9 mouse cellular contexts compared by ENCODE assay signal in the genomic region with DNA sequence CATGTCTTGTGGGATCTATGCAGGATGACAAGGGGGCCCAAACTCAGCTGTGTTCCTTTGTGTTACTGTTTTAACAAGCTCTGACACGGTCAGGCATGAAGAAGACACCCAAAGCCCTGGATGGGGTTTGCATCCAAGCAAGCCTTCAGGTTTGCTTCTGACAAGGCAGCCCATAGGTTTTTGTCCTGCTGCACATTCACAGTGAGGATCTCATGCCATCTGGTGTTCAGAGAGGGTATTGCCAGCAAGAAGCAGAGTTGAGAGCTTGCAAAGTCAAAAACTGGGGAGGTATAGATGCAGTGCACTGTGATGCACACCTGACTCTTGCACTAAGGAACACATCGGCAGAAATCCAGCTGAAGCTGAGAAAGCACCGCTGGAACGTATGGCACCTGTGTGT.
DNase-seq lines count a peak whose midpoint lies in the region; TF ChIP-seq lines count a peak whose summit lies in the region.
"Had no signal": no experiment of that assay in that cellular context is flagged by ENCODE, and none has a peak within 500 bp of the region (broad histone marks: within the 10 kb centered on the region; RNA-seq: fewer than 3 reads in every experiment).

No protein-coding gene starts in this region.

- TF ChIP-seq RAD21 in MEL (IDR thresholded peaks at IDR 0.05; ENCODE audit: low read depth, low read length) = peak; percentile 39

- no peak for TF ChIP-seq POLR2A in MEL (IDR thresholded peaks at IDR 0.05; ENCODE audit: control insufficient read depth in 1 of 2, insufficient read depth in 1 of 2, low read depth in 1 of 2, low read length in 2 of 2, poor library complexity in 1 of 2)
- no peak for TF ChIP-seq POLR2A in bone marrow, adult 2 months (IDR thresholded peaks at IDR 0.05; ENCODE audit: borderline replicate concordance, control insufficient read depth, low read depth, low read length)

- no peaks in the 10 kb centered on the region for H3K79me2 ChIP-seq in MEL (ENCODE audit: control insufficient read depth, insufficient read depth, low read length, poor library complexity)

- WGBS in bone marrow, adult 2 months = 58% methylated on average over 4 of the region's 4 CpGs
- 56% methylated on average over 4 of the region's 4 CpGs for whole genome bisulfite sequencing in hindbrain, embryonic 10.5 days

- H3K27me3 ChIP-seq in MEL (ENCODE audit: control insufficient read depth in 1 of 2, insufficient read depth in 2 of 2, low read length in 2 of 2) = no peaks in the 10 kb centered on the region
- no peaks in the 10 kb centered on the region for H3K27me3 ChIP-seq in hindbrain, embryonic 10.5 days (ENCODE audit: insufficient read depth, poor library complexity, severe bottlenecking)
- H3K27me3 ChIP-seq: heart, embryonic 15.5 days had no signal

- H3K4me1 ChIP-seq in MEL (ENCODE audit: control insufficient read depth in 1 of 2, insufficient read depth in 2 of 2, low read length in 2 of 2) = no peaks in the 10 kb centered on the region
- H3K4me1 ChIP-seq in bone marrow, adult 2 months (ENCODE audit: control insufficient read depth, insufficient read depth, low read length) = no peaks in the 10 kb centered on the region
- 0 out of 2 replicates have a peak, but pooled peaks cover 3% of the 10 kb centered on the region for H3K4me1 ChIP-seq in hindbrain, embryonic 10.5 days (replicated peaks)

- H3K9me3 ChIP-seq in MEL (replicated peaks; ENCODE audit: insufficient read depth, low read length) = no peaks in the 10 kb centered on the region
- H3K9me3 ChIP-seq in hindbrain, embryonic 10.5 days = no peaks in the 10 kb centered on the region
- H3K9me3 ChIP-seq: heart, embryonic 15.5 days had no signal

- no peak overlapping the region for H3K9ac ChIP-seq in MEL (ENCODE audit: control insufficient read depth, low read depth, low read length, poor library complexity, severe bottlenecking)
- H3K9ac ChIP-seq: heart, embryonic 15.5 days had no signal

- H3K4me3 ChIP-seq in MEL (ENCODE audit: control insufficient read depth in 1 of 2, insufficient read depth in 1 of 2, low read depth in 2 of 2, low read length in 2 of 2) = no peak overlapping the region
- H3K4me3 ChIP-seq in bone marrow, adult 2 months (replicated peaks; ENCODE audit: control insufficient read depth, low read depth, low read length) = no peak overlapping the region
- H3K4me3 ChIP-seq in hindbrain, embryonic 10.5 days = no peak overlapping the region
- H3K4me3 ChIP-seq: heart, embryonic 15.5 days had no signal

- H3K36me3 ChIP-seq in MEL (ENCODE audit: control insufficient read depth in 1 of 2, insufficient read depth in 2 of 2, low read length in 2 of 2) = no peaks in the 10 kb centered on the region
- no peaks in the 10 kb centered on the region for H3K36me3 ChIP-seq in hindbrain, embryonic 10.5 days
- H3K36me3 ChIP-seq: heart, embryonic 15.5 days had no signal

- DNase-seq in MEL (ENCODE audit: low read depth, low spot score) = peak; percentile 28
- peak; percentile 29 for DNase-seq in fibroblast of lung, adult 2 months (ENCODE audit: low read depth)
- peak; percentile 71 for DNase-seq in hindbrain, embryonic 10.5 days (ENCODE audit: low spot score)
- peak; percentile 55 for DNase-seq in layer of hippocampus, adult 9-10 months (ENCODE audit: low spot score)
- DNase-seq in lung, postnatal 36 days = peak; percentile 80
- peak; percentile 81 to 84 for DNase-seq in right cerebral cortex, adult 2 months (ENCODE audit: low spot score in 2 of 2)
- DNase-seq in yolk sac, embryonic 10.5 days (ENCODE audit: low spot score) = peak; percentile 36

- TF ChIP-seq CTCF in MEL (IDR thresholded peaks at IDR 0.05 in 2 of 3, conservative IDR thresholded peaks at IDR 0.05 in 1 of 3; ENCODE audit: control insufficient read depth in 1 of 3, insufficient read depth in 1 of 3, low read depth in 2 of 3, low read length in 3 of 3, poor library complexity in 1 of 3, severe bottlenecking in 1 of 3) = peak; percentile 41 to 51 (median 43)
- peak; percentile 49 for TF ChIP-seq CTCF in bone marrow, adult 2 months (IDR thresholded peaks at IDR 0.05; ENCODE audit: control insufficient read depth, insufficient read depth, low read length)

- no peak for TF ChIP-seq EP300 in MEL (IDR thresholded peaks at IDR 0.05; ENCODE audit: low read depth in 1 of 2, low read length in 2 of 2)

- no peak overlapping the region for H3K27ac ChIP-seq in MEL (ENCODE audit: control insufficient read depth, low read depth, low read length)
- H3K27ac ChIP-seq in bone marrow, adult 2 months (ENCODE audit: control insufficient read depth, insufficient read depth, low read depth, low read length, poor library complexity) = no peak overlapping the region
- no peak overlapping the region for H3K27ac ChIP-seq in hindbrain, embryonic 10.5 days
- H3K27ac ChIP-seq: heart, embryonic 15.5 days had no signal

TF ChIP-seq in MEL, 35 proteins besides CTCF, POLR2A, EP300 and RAD21:
- no peak for TF ChIP-seq CHD1 (IDR thresholded peaks at IDR 0.05; ENCODE audit: low read depth, low read length)
- no peak for TF ChIP-seq NRF1 (IDR thresholded peaks at IDR 0.05; ENCODE audit: insufficient read depth, low read depth, low read length, poor library complexity, severe bottlenecking)
- peak; percentile 61 for TF ChIP-seq SMC3 (IDR thresholded peaks at IDR 0.05; ENCODE audit: low read depth, low read length)
- peak; percentile 27; the same call in 1 of the 2 replicates for TF ChIP-seq ZC3H11A (IDR thresholded peaks at IDR 0.05; ENCODE audit: low read depth, low read length)

Comparison
In these comparisons a context has a peak if more than half of its experiments do, and no peak if none do; other contexts are left out.
1. DNase-seq: peak in every context shown above with its lines; median percentile 82 in right cerebral cortex, adult 2 months; 80 in lung, postnatal 36 days; 71 in hindbrain, embryonic 10.5 days; 55 in layer of hippocampus, adult 9-10 months; 36 in yolk sac, embryonic 10.5 days; 29 in fibroblast of lung, adult 2 months; 28 in MEL.